Mouse (Mus musculus): ENCODE measurements around the gene Xpo1. TPM values are rescaled to one million over a fixed set of nuclear protein-coding genes. Genes with fewer than 3 reads are reported as not detected.

The Xpo1 gene
- 72.1 and 78.9 TPM in 2 replicates for polyA plus RNA-seq (2015; fragmentation: Nextera tagmentation; extraction: Ambion mirVana)

DNA sequence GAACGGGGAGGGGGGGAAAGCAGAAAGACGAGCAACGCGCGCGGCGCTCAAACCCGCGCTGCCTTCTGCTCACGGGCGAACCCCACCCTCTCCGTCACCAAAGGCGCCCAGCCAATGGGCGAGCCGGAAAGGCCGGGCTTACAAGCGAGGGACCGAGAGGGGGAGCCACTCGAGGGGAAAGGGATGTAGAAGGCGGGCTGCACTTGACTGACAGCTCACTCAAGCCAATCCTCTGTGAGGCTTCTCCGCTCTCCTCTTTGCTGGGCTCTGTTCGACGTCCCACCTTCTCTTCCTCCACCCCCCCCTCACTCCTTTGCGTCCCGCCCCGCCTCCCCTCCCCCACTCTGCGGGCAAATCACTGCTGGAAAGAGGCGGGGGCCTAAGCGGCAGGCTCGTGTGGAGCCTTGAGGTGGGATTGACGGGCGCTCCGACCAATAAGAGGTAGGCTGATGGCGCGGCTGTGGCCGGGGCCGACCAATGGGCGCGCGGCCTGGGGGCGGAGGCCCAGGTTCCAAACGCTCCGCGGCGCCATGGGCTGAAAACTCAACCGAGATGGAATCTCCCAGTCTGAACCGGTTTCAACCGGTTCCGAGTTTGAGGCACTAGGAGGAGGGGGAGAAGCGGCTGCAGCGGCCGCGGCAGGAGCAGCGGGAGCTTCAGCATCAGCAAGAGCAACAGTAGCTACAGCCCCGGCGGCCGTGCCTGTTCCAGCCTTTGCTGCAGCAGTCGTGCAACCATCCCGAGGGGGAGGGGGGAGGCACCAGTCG lies at the start of gene Xpo1:
Xpo1 (plus strand) TSS at position 615 of the 767 bp plus-strand sequence.
- 1% methylated on average over 55 of the region's 60 CpGs for WGBS
- peak; percentile 99 for ATAC-seq (ENCODE audit: low FRiP score)
- Histone ChIP-seq H3K27me3 (no peaks in the 10 kb centered on the region), H3K4me1 (replicated peaks) (peaks cover 32% of the 10 kb centered on the region), H3K9ac (peak within 1 kb of the TSS; percentile 94), H3K4me3 (peak within 1 kb of the TSS; percentile 93), H3K4me2 (peak within 1 kb of the TSS; percentile 85), H3K36me3 (no peaks in the 10 kb centered on the region), H3K9me3 (no peaks in the 10 kb centered on the region), H3K27ac (peak within 1 kb of the TSS; percentile 99)

DNA sequence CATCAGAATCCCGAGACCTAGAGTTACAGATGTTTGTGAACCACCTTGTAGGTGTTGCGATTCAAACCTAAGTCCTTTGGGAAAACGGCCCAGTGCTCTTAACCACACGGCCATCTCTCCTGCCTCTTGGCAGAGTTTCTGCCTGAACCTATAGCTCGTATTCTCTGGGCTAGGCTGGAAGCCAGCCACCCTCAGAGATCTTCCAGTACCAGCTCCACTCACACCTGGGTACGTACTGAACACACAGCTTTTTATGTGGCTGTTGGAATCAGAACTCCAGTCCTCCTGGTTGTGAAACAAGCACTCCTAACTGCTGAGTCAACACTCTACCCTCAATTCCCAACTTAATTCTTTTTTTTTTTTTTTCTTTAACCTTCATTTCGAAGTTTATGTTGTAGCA lies 46.1 kb upstream of the Xpo1 start:
- no peak overlapping the region for H3K4me3 ChIP-seq
- ATAC-seq (ENCODE audit: low FRiP score): no peak
- no peak overlapping the region for H3K4me2 ChIP-seq
- no peak overlapping the region for H3K9ac ChIP-seq
- H3K9me3 ChIP-seq: no peaks in the 10 kb centered on the region
- H3K36me3 ChIP-seq: no peaks in the 10 kb centered on the region
- 94% methylated on average over 7 of the region's 7 CpGs for WGBS
- no peaks in the 10 kb centered on the region for H3K27me3 ChIP-seq
- H3K4me1 ChIP-seq (replicated peaks): peaks cover 8% of the 10 kb centered on the region
- H3K27ac ChIP-seq: no peak overlapping the region

DNA sequence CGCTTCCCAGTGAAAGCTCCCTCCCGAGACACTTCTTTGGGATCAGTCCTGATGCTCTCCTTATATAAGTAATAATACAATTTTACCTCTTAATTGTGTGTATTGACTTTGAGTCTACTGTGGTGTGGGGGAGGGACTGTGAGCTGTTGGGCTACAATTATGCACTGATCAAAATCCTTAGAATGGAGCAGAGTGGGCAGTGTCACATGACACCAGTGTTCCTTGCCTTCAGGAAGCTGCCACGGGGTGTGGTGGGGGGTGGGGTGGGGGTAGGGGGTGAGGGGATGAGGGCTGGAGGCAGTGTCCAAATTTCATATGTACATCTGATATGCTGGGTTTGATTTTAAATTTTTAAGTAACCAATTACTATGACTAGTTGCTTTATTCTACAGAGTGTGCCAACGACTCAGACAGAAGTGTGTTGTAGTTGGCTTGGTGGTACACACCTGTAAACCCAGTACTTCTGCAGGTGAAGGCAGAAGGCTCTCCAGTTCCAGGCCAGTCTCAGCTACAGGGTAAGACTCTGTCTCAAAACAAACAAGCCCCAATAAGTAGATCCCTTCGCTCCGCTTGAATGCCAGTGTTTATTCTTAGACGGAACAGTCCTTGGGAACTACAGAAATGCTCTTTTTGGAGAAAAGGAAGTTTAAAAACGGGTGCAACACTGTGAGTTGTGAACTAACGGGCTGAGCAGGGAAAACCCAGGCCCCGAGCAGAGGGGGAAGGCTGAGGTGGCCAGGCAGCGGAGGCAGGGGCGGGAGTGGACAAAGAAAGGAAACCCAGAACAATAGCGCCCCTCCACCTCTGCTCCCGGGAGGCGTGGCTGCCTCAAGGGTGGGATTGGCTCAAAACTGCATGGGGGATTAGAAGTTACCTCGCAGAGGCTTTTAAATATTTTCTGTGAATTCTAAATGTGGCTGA lies 45.0 kb upstream of the Xpo1 start:
- peak overlapping the region; percentile 59 for H3K9ac ChIP-seq
- H3K4me1 ChIP-seq (replicated peaks): peaks cover 8% of the 10 kb centered on the region
- H3K27ac ChIP-seq: peak overlapping the region; percentile 27; the same call in 1 of the 2 replicates
- H3K27me3 ChIP-seq: no peaks in the 10 kb centered on the region
- peak overlapping the region; percentile 52 for H3K4me2 ChIP-seq
- H3K36me3 ChIP-seq: no peaks in the 10 kb centered on the region
- 11% methylated on average over 16 of the region's 16 CpGs for WGBS
- peak; percentile 61; the same call in 1 of the 2 replicates for ATAC-seq (ENCODE audit: low FRiP score)
- H3K9me3 ChIP-seq: no peaks in the 10 kb centered on the region
- peak overlapping the region; percentile 31 for H3K4me3 ChIP-seq

DNA sequence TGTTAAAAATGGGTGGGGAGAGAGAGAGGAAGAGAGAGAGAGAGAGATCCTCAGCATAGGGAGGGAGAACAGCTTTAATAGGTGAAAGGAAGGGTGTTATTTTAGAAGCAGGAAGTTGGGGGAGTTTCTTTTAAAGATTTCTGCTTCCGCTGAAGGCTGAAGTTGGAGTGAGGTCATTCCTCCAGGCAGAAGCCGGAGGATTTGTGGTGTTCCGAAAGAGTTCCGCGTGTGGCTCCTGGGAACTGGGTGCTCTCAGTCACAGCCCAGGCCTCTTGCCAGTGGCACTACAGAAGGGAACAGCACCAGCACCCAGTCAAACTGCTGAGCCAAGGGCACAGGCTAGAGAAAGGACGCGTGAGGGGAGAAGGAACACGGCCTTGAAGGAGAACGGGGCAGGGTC lies 38.4 kb upstream of the Xpo1 start:
- no peaks in the 10 kb centered on the region for H3K27me3 ChIP-seq
- H3K9ac ChIP-seq: no peak overlapping the region
- no peaks in the 10 kb centered on the region for H3K36me3 ChIP-seq
- H3K27ac ChIP-seq: no peak overlapping the region
- H3K4me3 ChIP-seq: no peak overlapping the region
- H3K9me3 ChIP-seq: no peaks in the 10 kb centered on the region
- H3K4me1 ChIP-seq (replicated peaks): no peaks in the 10 kb centered on the region
- no peak overlapping the region for H3K4me2 ChIP-seq
- WGBS: 95% methylated on average over 9 of the region's 9 CpGs
- no peak for ATAC-seq (ENCODE audit: low FRiP score)

DNA sequence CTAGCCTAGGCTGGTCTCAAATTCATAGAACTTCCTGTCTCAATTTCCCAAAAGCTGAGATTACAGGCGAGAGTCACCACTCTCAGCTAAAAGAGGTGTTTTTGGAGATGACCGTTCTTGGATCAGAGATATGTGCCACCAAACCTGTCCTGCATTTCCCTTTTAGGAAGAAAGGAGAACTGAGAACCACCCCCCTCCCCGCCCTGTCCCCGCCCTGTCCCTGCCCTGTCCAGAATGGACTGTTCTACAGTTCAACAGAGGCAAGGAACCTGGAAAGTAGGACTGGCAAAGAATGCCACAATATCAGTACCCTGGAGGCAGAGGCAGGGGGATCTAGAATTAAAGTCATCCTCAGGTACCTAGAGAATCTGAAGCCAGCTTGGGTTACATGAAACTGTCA lies 19.8 kb upstream of the Xpo1 start:
- Histone ChIP-seq H3K4me3 (no peak overlapping the region), H3K4me1 (replicated peaks) (no peaks in the 10 kb centered on the region), H3K4me2 (no peak overlapping the region), H3K9ac (no peak overlapping the region), H3K36me3 (no peaks in the 10 kb centered on the region), H3K27ac (no peak overlapping the region), H3K27me3 (no peaks in the 10 kb centered on the region), H3K9me3 (no peaks in the 10 kb centered on the region)
- WGBS: 91% methylated on average over 4 of the region's 4 CpGs
- ATAC-seq (ENCODE audit: low FRiP score): no peak

DNA sequence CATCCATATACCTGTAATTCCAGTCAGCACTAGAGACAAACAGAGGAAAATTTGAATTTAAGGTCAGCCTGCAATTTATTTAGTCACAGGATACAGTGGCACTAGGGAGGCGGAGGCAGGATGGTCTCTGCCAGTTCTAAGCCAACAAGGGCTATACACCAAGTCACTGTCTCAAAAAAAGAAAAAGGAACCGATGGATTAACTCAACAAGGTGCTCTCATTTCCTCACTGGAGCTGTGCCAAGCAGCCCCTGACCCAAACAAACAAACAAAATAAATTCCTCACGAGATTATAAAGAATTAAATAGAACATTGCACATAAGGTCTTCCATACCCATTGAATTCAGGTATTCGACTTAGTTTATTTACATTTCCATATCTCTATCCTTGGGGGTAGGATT lies 1.9 kb upstream of the Xpo1 start:
- Histone ChIP-seq H3K27me3 (no peaks in the 10 kb centered on the region), H3K4me1 (replicated peaks) (peaks cover 19% of the 10 kb centered on the region), H3K4me2 (no peak overlapping the region), H3K36me3 (no peaks in the 10 kb centered on the region), H3K9ac (no peak overlapping the region), H3K27ac (no peak overlapping the region), H3K4me3 (no peak overlapping the region), H3K9me3 (no peaks in the 10 kb centered on the region)
- ATAC-seq (ENCODE audit: low FRiP score): no peak
- 90% methylated on average over 4 of the region's 4 CpGs for whole genome bisulfite sequencing

DNA sequence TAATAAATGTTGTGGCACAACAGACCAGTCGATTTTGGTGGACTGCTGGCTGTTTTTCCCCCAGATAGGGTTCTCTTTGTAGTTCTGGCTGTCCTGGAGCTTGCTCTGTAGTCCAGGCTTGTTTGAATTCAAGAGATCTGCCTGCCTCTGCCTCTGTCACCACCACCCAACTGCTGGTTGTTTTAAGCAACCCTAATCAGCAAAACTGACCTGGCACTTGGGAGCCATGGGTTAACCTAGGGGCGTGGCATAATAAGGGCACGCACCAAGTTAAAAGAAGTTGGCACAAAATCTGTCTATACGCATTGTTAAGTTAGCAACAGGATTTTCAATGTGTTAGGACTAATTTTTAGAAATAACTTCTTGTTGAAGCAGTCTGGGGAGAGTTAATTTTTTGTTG lies 1.3 kb upstream of the Xpo1 start:
- H3K4me1 ChIP-seq (replicated peaks): peaks cover 26% of the 10 kb centered on the region
- peak overlapping the region; percentile 56 for H3K4me2 ChIP-seq
- peak overlapping the region; percentile 78 for H3K9ac ChIP-seq
- peak overlapping the region; percentile 93 for H3K4me3 ChIP-seq
- H3K27me3 ChIP-seq: no peaks in the 10 kb centered on the region
- no peaks in the 10 kb centered on the region for H3K36me3 ChIP-seq
- 89% methylated on average over 4 of the region's 4 CpGs for WGBS
- peak overlapping the region; percentile 94 for H3K27ac ChIP-seq
- ATAC-seq (ENCODE audit: low FRiP score): no peak
- H3K9me3 ChIP-seq: no peaks in the 10 kb centered on the region

DNA sequence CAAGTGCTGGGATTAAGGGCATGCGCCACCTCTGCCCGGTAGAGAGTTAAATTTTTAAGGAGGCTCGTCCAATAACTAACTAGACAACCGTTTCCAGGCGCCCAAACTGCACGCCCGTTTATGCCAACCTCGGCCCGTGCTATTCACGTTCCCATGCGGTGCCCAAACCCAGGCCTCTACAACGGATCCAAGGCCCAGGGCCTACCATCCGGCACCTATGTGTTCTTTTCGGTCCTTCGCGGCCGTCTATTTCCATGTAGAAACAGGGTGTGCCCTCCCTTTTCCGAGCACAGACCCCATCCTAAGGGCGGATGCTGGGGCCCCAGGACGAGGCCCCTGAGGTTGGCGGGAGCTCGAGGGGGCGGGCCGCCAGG lies 801 bp upstream of the Xpo1 start:
- peak overlapping the region; percentile 78 for H3K9ac ChIP-seq
- H3K9me3 ChIP-seq: no peaks in the 10 kb centered on the region
- no peaks in the 10 kb centered on the region for H3K36me3 ChIP-seq
- peak overlapping the region; percentile 93 for H3K4me3 ChIP-seq
- H3K27ac ChIP-seq: peak overlapping the region; percentile 94
- WGBS: under 1% methylated on average over 24 of the region's 24 CpGs
- peaks cover 26% of the 10 kb centered on the region for H3K4me1 ChIP-seq (replicated peaks)
- ATAC-seq (ENCODE audit: low FRiP score): peak; percentile 56; the same call in 1 of the 2 replicates
- H3K27me3 ChIP-seq: no peaks in the 10 kb centered on the region
- peak overlapping the region; percentile 56 for H3K4me2 ChIP-seq

DNA sequence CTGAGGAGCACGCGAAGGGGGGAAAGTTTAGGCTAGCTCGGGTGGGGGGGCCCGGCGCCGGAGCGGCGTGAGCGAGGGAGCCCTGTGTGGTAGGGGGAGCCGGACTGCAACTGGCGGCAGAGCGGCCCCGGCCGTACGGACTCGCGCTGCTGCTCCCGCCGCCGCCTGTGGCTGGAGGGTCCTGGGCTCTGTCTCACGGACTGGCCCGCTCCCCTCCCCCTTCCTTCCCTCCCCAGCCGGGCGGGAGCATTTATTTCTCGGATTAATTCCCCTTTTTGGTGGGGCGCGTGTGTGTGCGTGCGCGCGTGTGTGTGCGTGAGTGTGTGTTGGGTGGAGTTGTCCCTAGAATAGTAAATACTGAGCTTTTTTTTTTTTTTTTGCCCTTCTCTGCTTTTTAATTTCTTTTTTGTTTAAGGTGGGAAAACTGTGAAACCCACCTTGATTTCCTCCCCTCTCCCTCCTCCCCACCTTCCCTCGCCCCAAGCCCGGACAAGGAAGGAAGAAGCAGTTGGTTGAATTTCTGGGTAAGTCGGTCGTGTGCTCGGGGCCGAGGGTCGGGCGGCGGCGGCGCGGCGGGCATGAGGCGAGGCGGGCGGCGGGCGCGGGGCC lies 457 bp downstream of the Xpo1 start:
- peak; percentile 53 for ATAC-seq (ENCODE audit: low FRiP score)
- WGBS: 2% methylated on average over 25 of the region's 51 CpGs
- peak overlapping the region; percentile 93 for H3K4me3 ChIP-seq
- H3K9ac ChIP-seq: peak overlapping the region; percentile 94
- H3K9me3 ChIP-seq: no peaks in the 10 kb centered on the region
- no peaks in the 10 kb centered on the region for H3K36me3 ChIP-seq
- H3K4me2 ChIP-seq: peak overlapping the region; percentile 85
- H3K27me3 ChIP-seq: no peaks in the 10 kb centered on the region
- H3K4me1 ChIP-seq (replicated peaks): peaks cover 33% of the 10 kb centered on the region
- peak overlapping the region; percentile 99 for H3K27ac ChIP-seq

DNA sequence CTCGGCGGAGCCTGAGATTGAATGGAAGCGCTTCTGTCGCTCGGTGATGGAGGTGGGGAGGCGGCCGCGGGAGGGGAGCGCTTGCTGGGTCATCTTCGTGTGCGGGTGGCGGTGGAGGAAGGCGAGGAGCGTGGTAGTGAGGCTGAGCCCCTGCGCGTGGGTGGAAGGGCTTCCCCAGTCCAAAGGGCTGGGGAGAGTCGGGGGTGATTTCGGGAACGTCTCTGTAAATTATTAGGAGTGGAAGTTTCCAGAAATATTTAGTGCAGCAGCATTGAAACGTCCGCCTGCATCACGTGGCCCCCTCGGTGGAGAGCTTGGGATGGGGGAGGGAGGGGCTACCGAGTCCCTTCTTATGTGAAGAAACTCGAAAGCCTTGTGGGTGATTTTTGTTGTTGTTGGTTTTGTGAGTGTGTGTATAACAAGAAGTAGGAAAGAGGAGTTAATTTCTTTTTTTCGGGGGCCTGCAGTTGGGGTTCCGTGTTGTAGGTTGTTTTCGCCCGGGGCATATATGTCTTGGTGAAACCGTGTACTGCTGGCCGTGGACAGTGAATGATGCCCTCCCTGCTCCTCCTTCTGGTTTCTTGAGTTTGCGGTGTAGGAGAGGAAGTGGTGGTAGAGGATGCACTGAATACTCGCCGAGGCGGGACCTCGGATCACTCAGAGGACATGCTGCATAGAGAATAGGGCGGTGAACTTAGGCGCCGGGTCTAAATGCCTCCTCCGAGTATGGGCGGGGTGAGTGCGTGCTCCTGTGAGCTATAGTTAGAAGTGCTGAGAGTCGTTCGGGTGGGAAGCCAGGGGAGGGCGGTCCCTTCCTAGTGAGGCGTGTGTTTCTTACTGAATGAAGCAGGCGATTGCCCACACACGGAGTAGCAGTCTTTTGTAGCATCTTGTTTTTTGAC lies 1.2 kb downstream of the Xpo1 start:
- ATAC-seq (ENCODE audit: low FRiP score): no peak
- H3K9ac ChIP-seq: peak overlapping the region; percentile 94
- H3K9me3 ChIP-seq: no peaks in the 10 kb centered on the region
- H3K36me3 ChIP-seq: no peaks in the 10 kb centered on the region
- under 1% methylated on average over 48 of the region's 48 CpGs for WGBS
- no peaks in the 10 kb centered on the region for H3K27me3 ChIP-seq
- peak overlapping the region; percentile 85 for H3K4me2 ChIP-seq
- H3K4me1 ChIP-seq (replicated peaks): peaks cover 33% of the 10 kb centered on the region
- H3K4me3 ChIP-seq: peak overlapping the region; percentile 93
- H3K27ac ChIP-seq: peak overlapping the region; percentile 99

DNA sequence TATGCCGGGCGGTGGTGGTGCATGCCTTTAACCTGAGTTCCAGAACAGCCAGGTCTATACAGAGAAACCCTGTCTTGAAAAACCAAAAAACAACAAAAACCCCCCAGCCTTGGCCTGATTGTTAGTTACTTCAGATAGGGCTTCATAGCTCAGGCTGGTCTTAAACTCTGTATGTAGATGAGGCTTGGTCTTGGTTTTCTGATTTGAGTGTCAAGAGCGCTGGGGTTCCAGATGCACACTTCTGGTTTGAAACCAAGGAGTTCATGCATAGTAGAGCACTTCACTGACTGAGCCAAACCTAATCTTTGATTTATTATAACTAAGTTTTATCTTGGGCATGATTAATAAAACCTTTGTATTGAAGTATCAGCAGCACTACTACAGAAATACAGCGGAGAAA lies 3.2 kb downstream of the Xpo1 start:
- ATAC-seq (ENCODE audit: low FRiP score): no peak
- no peak overlapping the region for H3K4me3 ChIP-seq
- H3K36me3 ChIP-seq: peaks cover 16% of the 10 kb centered on the region
- H3K4me2 ChIP-seq: peak overlapping the region; percentile 85; the same call in 1 of the 2 replicates
- H3K9ac ChIP-seq: no peak overlapping the region
- no peaks in the 10 kb centered on the region for H3K9me3 ChIP-seq
- H3K27ac ChIP-seq: no peak overlapping the region
- H3K27me3 ChIP-seq: no peaks in the 10 kb centered on the region
- WGBS: 94% methylated on average over 4 of the region's 4 CpGs
- peaks cover 33% of the 10 kb centered on the region for H3K4me1 ChIP-seq (replicated peaks)

Measured in hindbrain, embryonic 13.5 days (tissue).